In the genomic region with DNA sequence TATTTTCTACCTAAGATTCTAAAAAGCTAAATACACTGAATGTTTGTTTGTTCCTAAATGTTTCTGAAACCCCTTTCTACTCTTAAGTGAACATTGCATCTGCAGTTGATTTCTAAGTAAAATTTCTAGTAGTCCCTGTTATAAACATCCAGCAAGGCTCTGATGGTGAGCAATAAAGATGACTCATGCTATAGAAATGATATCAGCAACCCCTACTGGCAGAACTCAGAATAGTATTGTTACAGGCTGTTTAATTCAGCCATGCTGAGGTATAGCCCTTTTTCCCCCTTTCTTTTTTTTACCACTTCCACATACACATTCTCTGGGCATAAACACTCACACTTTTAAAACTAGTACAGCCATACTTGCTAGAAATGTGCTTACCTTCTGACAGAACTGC, we compare ENCODE assay signal across 8 mouse cellular contexts.
DNase-seq lines count a peak whose midpoint lies in the region; ATAC-seq lines count a peak whose summit lies in the region.

No protein-coding gene starts in this region.

- no peak overlapping the region for H3K4me2 ChIP-seq in intestine, embryonic 16.5 days (ENCODE audit: low read depth, low read length)

- H3K4me1 ChIP-seq in intestine, embryonic 16.5 days (ENCODE audit: control insufficient read depth, insufficient read depth, low read length) = no peaks in the 10 kb centered on the region

- no peak overlapping the region for H3K27ac ChIP-seq in intestine, embryonic 16.5 days (ENCODE audit: low read length)

- DNase-seq in cerebellum, adult 18-20 months = peak; percentile 27 to 29
- DNase-seq in cerebellum, adult 11 months = no peak
- peak; percentile 49 to 81 for DNase-seq in left cerebral cortex, postnatal 14 days (ENCODE audit: low spot score in 2 of 2)
- DNase-seq in left cerebral cortex, postnatal 36 days (ENCODE audit: low spot score in 2 of 2) = no peak
- DNase-seq in cerebellum, adult 9-11 months = peak; percentile 29
- DNase-seq in retina, adult 2 months (ENCODE audit: low read depth, low spot score) = peak; percentile 16
- no peak for DNase-seq in spleen, postnatal 14 days (ENCODE audit: low spot score in 2 of 2)

- ATAC-seq in intestine, embryonic 16.5 days = peak; percentile 56

- H3K9ac ChIP-seq in intestine, embryonic 16.5 days (ENCODE audit: low read depth, low read length) = no peak overlapping the region

- peaks cover 3% of the 10 kb centered on the region; the same call in 1 of the 2 replicates for H3K36me3 ChIP-seq in intestine, embryonic 16.5 days (ENCODE audit: control insufficient read depth, insufficient read depth, low read length)

- no peaks in the 10 kb centered on the region for H3K27me3 ChIP-seq in intestine, embryonic 16.5 days (replicated peaks; ENCODE audit: control insufficient read depth, insufficient read depth, low read length)

- no peak overlapping the region for H3K4me3 ChIP-seq in intestine, embryonic 16.5 days (ENCODE audit: low read length)

- no peaks in the 10 kb centered on the region for H3K9me3 ChIP-seq in intestine, embryonic 16.5 days (ENCODE audit: control insufficient read depth, low read length)

- intact Hi-C loops in left cerebral cortex, postnatal 14 days (cut with DNase I) = loop anchor here (5.0 to 10.0 kb wide), 2 partner anchors 113 to 1536 kb away; a partner anchor contains a TSS
- intact Hi-C loops in left cerebral cortex, postnatal 36 days (cut with DNase I) = loop anchor here (5.0 to 10.0 kb wide), 3 partner anchors 113 to 1536 kb away; a partner anchor contains a TSS

Comparison
In these comparisons a context has a peak if more than half of its experiments do, and no peak if none do; other contexts are left out.
1. DNase-seq: peak in cerebellum, adult 18-20 months (2 of 2), left cerebral cortex, postnatal 14 days (2 of 2), cerebellum, adult 9-11 months (single experiment) and retina, adult 2 months (single experiment); none in cerebellum, adult 11 months (single experiment), left cerebral cortex, postnatal 36 days (0 of 2) and spleen, postnatal 14 days (0 of 2).